Mouse (Mus musculus) cerebellum, postnatal 14 days (tissue): ENCODE data around the gene Mpp6.

ENCODE experiments used
- DNase-seq, 2 experiments: peaks; one replicate each; pipeline ENCODE4 v3.0.0; 2021; ENCODE audit warnings: mixed read lengths in 2 of 2

The Mpp6 gene

GRCm38 (mm10) chr6:50109757-50110378 lies at the start of gene Mpp6:
Gene Mpp6, plus strand, starts transcription at chr6:50110241.
- peak; percentile 88 to 90 for DNase-seq

GRCm38 (mm10) chr6:50066172-50066571 lies 43.9 kb upstream of the Mpp6 start:
- no peak for DNase-seq

DNA sequence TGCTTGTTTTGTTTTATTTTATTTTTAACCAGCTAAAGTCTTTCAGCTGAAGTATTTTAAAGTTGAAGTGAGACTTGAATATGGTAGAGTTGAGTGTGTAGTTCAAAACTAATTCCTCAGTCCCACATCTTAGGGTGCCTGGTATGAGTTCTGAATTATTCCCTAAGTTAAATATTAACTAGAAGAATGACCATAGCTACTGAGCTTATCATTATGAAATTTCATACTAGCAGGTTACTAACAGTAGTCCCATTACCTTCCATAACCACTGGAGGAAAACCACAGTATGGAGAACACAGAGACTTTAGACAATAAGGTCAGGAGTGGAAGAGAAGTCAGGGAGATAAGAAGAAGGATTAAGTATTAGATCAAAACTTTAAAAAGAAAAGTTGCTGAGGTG lies 41.6 kb upstream of the Mpp6 start:
- DNase-seq = no peak

- DNase-seq = no peak
Observed at GRCm38 (mm10) chr6:50075248-50075647, 34.8 kb upstream of the Mpp6 start.

DNA sequence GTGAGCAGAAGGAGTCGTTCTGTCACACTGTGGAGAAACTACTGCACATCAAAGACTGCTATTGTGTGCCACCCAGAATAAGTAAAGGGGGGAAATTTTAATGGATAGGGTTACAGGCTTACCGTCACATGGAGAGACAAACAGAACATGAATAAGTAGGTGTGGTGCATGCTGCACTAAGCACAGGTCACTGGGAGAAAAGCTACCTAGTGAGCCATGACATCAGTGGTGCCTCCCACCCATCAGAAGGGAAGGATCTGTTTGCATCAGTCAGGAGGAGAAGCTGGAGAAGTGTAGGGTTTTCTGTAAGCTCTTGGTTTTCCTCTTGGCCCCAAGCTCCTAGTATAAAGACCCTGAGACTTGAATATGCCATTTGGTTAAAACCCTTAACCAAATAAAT lies 33.6 kb upstream of the Mpp6 start:
- no peak for DNase-seq

DNA sequence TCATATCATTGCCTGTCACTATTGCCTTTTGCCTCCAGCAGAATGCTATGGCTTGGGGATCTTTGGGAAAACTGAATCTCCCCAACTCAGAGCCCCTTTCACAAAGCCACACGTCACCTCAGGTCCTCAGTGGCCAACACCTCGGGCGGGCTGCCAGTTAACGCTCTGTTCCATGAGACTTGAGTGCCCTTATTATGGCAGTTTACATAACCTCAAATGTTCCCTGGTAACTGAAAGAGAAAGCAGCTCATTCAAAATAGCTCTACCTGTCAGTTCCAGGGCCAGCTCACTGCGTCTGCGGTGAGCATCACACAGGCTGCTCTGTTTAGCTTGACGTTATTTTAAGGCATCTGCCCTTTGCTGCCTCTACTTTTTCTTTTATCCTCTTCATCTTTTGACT lies 29.6 kb upstream of the Mpp6 start:
- peak; percentile 3 to 9 for DNase-seq

DNA sequence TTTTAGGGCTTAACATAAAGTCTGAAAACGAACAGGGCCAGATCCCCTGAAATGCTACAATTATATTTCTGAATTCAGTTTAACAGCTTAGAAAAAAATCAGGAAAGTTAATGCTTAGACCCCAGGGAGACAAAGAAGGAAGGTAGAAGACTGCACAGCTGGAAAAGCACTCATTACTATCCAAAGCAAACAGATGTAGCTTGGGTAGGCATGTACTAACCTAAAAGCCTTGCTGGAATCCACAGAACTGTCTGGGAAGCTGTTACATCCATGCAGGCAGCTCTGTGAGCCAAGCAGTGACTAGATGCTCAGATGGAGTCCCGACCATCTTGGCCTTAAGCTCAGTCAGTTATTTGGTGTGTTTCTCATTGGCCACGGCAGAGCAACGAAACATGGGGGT lies 24.8 kb upstream of the Mpp6 start:
- DNase-seq = no peak

GRCm38 (mm10) chr6:50089333-50089732 lies 20.7 kb upstream of the Mpp6 start:
- DNase-seq = no peak

DNA sequence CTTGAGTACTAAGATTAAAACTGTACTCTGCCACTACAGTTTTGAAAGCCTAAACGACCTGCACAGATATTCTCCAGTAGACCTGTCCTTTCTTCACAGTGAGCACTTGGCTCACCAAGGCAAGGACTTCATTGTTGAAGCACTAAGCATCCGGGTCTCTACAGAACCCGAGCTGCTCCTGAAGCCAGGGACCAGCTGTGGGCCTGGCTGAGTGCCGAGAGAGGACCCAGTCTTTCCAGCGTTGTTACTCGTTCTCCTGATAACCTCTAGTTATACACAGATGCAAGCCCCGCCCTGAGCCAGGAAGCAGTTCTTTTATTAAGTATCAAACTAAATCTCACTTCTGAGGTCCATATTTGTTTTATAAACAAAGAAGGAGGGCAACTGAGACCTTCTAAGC lies 19.8 kb upstream of the Mpp6 start:
- DNase-seq = peak; percentile 9 to 33

DNA sequence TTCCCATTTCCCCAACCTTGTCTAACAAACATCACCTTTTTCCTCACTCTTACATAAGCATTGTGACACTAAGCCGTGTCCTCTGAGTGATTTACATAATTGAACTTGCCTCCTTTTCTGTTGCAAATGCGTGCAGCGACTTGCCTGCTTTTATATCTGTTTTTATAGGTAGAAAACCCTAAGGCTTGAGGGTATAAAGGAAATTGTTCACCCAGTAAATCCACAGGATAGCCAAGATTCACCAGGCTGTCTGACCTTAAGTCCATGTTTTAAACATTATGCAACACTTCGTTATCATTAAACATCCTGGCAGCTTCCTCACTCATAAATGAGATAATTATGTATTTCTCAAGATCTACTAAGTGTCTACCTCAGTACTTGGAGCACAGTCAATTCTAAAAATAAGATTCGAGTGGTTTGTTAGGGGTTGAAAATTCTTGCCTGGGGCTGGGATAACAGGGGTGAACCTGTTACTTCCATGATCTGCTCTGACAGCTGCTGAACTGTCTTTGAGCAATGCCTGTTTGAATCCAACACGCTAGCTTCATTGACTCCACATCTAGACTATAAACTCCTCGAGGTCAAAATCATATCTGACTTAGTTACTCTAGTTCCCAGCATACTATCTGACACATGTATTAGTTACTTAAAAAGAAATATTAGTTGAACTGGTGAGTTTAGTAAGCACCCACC lies 18.4 kb upstream of the Mpp6 start:
- no peak for DNase-seq

- peak; percentile 9 to 21 for DNase-seq
Observed at GRCm38 (mm10) chr6:50109201-50109756, 762 bp upstream of the Mpp6 start.

- DNase-seq = peak in 1 of 2 experiments; percentile 42
Observed at GRCm38 (mm10) chr6:50110379-50110941, 419 bp downstream of the Mpp6 start.

GRCm38 (mm10) chr6:50111111-50111655 lies 1.1 kb downstream of the Mpp6 start:
- DNase-seq = peak in 1 of 2 experiments; percentile 5

- peak; percentile 94 to 98 for DNase-seq
Observed at GRCm38 (mm10) chr6:50112775-50113174, 2.7 kb downstream of the Mpp6 start.

DNA sequence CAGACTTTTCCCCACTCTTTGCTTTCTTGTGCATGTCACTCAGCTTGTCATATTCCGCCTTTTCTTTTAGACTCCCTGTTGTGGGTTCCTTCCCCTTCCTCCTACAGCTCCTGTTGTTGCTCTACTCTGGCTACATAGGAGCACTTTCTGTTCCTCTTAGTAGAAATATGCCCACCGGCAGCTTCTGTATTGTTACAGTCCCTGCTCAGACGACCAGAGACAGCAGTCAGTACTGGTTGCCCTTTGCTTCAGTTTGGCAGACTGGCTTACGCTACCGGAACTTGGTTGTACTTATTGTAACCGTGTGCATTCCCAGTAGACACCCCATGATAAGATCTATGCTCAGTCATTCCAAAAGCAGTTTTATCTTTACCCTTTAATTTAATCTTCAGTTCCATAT lies 4.2 kb downstream of the Mpp6 start:
- no peak for DNase-seq

- no peak for DNase-seq
Observed at GRCm38 (mm10) chr6:50120931-50121330, 10.9 kb downstream of the Mpp6 start.

- DNase-seq = no peak
Observed at GRCm38 (mm10) chr6:50122835-50123234, 12.8 kb downstream of the Mpp6 start.

DNA sequence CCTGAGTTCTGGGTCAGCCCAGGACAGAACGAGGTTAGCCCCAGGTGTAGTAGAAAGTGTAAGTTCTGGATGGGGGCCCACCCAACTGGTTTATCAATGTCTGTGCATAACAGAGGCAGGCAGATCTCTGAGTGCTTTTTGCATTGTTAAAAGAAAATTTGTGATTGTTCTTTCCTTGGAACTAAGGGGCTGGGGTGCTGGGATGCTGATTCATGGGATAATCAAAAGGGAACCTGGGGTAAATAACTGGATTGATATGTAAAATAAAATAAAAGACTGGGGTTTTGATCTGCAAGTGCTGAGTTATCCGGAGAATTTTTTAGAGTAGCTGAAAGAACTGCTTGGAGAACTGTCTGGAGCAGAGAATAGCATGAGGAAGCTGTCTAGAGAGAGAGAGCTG lies 14.2 kb downstream of the Mpp6 start:
- no peak for DNase-seq

DNA sequence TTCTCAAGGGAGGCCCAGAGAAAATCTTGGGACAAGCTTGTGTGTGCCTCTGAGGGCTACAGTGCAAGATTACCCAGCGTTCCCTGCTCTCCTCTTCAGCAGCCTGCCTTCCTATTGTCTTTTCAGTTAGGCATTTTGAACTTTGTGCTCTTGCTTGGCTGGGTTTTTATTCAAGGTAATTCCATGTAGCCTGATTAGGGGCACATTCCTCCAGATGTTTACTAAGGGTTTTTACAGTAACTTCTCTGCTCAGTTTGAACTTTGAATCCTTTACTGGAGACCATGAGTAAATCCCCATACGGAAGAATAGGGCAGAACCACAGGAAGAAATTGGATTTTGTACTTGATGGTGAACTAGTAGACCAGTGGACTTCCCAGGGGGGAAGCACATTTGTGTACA lies 16.3 kb downstream of the Mpp6 start:
- DNase-seq = no peak

- no peak for DNase-seq
Observed at GRCm38 (mm10) chr6:50127536-50127935, 17.5 kb downstream of the Mpp6 start.

GRCm38 (mm10) chr6:50137651-50138050 lies 27.6 kb downstream of the Mpp6 start:
- no peak for DNase-seq

DNA sequence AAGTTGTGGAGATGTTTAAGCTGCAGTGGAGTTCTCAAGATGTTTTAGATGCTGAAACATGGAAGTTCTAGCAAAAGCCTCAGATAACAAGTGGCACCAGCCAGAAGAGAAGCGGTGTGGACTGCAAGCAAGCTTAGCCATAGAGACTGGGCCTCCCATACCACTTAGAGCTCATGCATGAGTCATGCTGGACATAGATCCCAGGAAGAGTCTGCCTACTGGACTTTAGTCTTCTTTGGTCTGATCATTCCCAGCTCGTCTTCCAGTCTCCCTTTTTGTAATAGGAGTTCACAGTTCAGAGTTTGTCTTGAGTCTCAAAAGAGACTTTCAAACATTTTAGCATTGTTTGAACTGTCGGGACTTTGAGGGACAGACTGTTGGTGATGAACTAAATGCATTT lies 29.5 kb downstream of the Mpp6 start:
- no peak for DNase-seq

GRCm38 (mm10) chr6:50146158-50146557 lies 36.1 kb downstream of the Mpp6 start:
- DNase-seq = no peak

- no peak for DNase-seq
Observed at GRCm38 (mm10) chr6:50149378-50149777, 39.3 kb downstream of the Mpp6 start.
